Mouse (Mus musculus) liver, adult 2 months (tissue): ENCODE results near the gene Itgb8. TPM values are rescaled to one million over a fixed set of nuclear protein-coding genes. Genes with fewer than 3 reads are reported as not detected.
A peak's percentile ranks its signal among the peaks of the same experiment; 100 is the strongest.

Experiments used
- DNase-seq: peaks from one replicate; pipeline ENCODE4 v3.0.0-alpha.2; 2011; ENCODE audit warnings: low read depth, low spot score; ENCODE audit errors: extremely low read depth
- H3K27ac ChIP-seq: fragments of 200-500 bp; replicated peaks from 2 replicates; pipeline ENCODE4 v1.5.1; 2012; ENCODE audit warnings: low read depth, mild to moderate bottlenecking, control low read depth, inconsistent platforms, low read length; ENCODE audit not compliant: insufficient read depth
- H3K27me3 ChIP-seq: fragments of 200-500 bp; 2 replicates; pipeline ENCODE4 v1.6.1; 2012; ENCODE audit warnings: mild to moderate bottlenecking, moderate library complexity, low read length, inconsistent platforms; ENCODE audit not compliant: control insufficient read depth, insufficient read depth
- H3K36me3 ChIP-seq: fragments of 200-500 bp; 2 replicates; pipeline ENCODE4 v1.6.1; 2012; ENCODE audit warnings: low read length, inconsistent platforms; ENCODE audit not compliant: control insufficient read depth, insufficient read depth
- H3K4me1 ChIP-seq: fragments of 200-500 bp; 2 replicates; pipeline ENCODE4 v1.6.1; 2011; ENCODE audit warnings: low read length; ENCODE audit not compliant: control insufficient read depth, insufficient read depth
- H3K4me3 ChIP-seq: fragments of 200-500 bp; 2 replicates; pipeline ENCODE4 v1.5.1; 2011; ENCODE audit warnings: low read depth, mild to moderate bottlenecking, control low read depth, low read length, moderate library complexity; ENCODE audit not compliant: insufficient read depth
- H3K79me2 ChIP-seq: fragments of 200-500 bp; 2 replicates; pipeline ENCODE4 v1.6.1; 2012; ENCODE audit warnings: inconsistent platforms, mild to moderate bottlenecking, low read length, moderate library complexity; ENCODE audit not compliant: control insufficient read depth, insufficient read depth
- H3K9ac ChIP-seq: fragments of 200-500 bp; 2 replicates; pipeline ENCODE4 v1.6.1; 2012; ENCODE audit warnings: low read depth, mild to moderate bottlenecking, control low read depth, inconsistent platforms, low read length
- CTCF ChIP-seq: fragments of 200-500 bp; IDR thresholded peaks from 2 replicates; pipeline ENCODE4 v1.5.1; 2011; ENCODE audit warnings: low read depth, low read length, control low read depth
- POLR2A ChIP-seq: fragments of 200-500 bp; IDR thresholded peaks from 2 replicates; pipeline ENCODE4 v1.6.1; 2011; ENCODE audit warnings: low read length, control low read depth; ENCODE audit not compliant: insufficient read depth; ENCODE audit errors: extremely low read depth
- WGBS: fragments of 180-500 bp; shearing (Covaris S2); methylation state at CpG from one replicate; pipeline ENCODE4 v1.1.7; 2018; 5-methylcytosine and 5-hydroxymethylcytosine counted together
- polyA plus RNA-seq: library from polyadenylated mRNA; depleted of rRNA; stranded (reverse); fragments of >200 nt; gene quantifications from 2 replicates; pipeline ENCODE4 v1.2.3, GENCODE M21; 2012; rRNA removed
- total RNA-seq: library from RNA; depleted of rRNA; stranded (reverse); fragments of >200 nt; gene quantifications from 2 replicates; pipeline ENCODE4 v1.2.3, GENCODE M21; 2014; rRNA removed

The Itgb8 gene
- total and polyA plus RNA-seq, 2 experiments, result 0.01 to 0.37 TPM

DNA sequence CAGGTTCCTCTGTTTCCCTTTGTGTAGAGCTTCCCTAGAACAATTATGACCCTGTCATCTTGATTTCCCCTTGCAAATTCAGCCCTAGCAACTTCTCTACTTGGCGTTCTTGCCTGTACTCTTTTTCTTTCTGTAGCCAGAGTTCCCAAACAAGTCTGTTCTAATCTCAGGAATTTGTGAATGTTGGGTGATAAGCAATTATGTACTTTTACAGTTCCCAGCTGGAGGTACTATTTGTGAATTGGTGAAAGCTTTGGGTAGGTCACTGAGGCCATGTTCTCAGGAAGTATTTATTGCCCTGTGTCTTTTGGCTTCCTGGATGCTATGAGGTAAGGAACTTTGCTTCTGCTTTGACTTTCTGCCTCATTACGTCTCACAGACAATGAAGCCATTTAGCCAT lies 128.5 kb downstream of the Itgb8 start:
- Histone ChIP-seq H3K36me3 (no peaks in the 10 kb centered on the region), H3K9ac (no peak overlapping the region), H3K4me3 (no peak overlapping the region), H3K27ac (no peak overlapping the region), H3K4me1 (no peaks in the 10 kb centered on the region), H3K79me2 (no peaks in the 10 kb centered on the region), H3K27me3 (no peaks in the 10 kb centered on the region)
- 53% methylated on average over 2 of the region's 2 CpGs for WGBS
- TF ChIP-seq POLR2A, result no peak
- no peak for TF ChIP-seq CTCF
- DNase-seq, result peak; percentile 13

Other genes starting within 250 kb of the Itgb8 start
- gene Macc1, start 75.5 kb upstream of the Itgb8 start, total RNA-seq, result 0.13 and 0.18 TPM in 2 replicates
- not detected in 2 replicates for gene Macc1, start 75.5 kb upstream of the Itgb8 start, polyA plus RNA-seq